Mouse (Mus musculus) heart, adult 2 months (tissue): ENCODE measurements around the gene Hfm1.

Experiments
- CTCF ChIP-seq: fragments of 200-600 bp; IDR thresholded peaks from 2 replicates; pipeline ENCODE4 v1.8.1; 2022; ENCODE audit warnings: antibody characterized with exemption, mild to moderate bottlenecking, moderate library complexity
- EP300 ChIP-seq: fragments of 200-500 bp; IDR thresholded peaks from 2 replicates; pipeline ENCODE4 v1.6.1; 2011; ENCODE audit warnings: low read depth, low read length, control low read depth; ENCODE audit not compliant: insufficient read depth
- POLR2A ChIP-seq: fragments of 200-500 bp; IDR thresholded peaks from 2 replicates; pipeline ENCODE4 v1.6.1; 2011; ENCODE audit warnings: mild to moderate bottlenecking, low read depth, low read length, control low read depth; ENCODE audit not compliant: insufficient read depth

DNA sequence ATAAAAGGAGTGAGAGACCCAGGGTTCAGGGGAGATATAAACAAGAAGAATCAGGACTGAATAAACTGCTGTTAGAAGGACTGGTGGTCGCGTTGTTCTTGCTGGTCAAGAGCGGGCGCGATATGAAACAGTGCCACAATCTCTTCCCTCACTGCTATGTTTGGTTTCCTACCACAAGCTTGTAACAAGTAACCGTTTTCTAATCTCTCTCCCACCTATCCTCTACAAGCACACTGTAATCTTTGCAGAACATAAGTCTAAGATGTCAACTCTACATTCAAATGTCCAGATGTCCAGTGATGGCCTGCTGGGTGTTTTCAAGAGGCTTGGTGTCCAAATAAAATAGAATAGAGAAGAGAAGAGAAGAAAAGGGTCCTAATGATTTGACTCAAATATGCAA, 22.6 kb upstream of the Hfm1 start:
- TF ChIP-seq POLR2A (no peak), CTCF (no peak), EP300 (no peak)
